Mouse (Mus musculus) MN1 (cell line): ENCODE measurements around the gene Pdap1.
"Not testable (repeated sequence)": the region's sequence is repeated elsewhere in the genome, so short reads cannot be mapped to it uniquely, and the experiment has no call there.

Experiments used
- DNase-seq: peaks from one replicate; pipeline ENCODE4 v3.0.0-alpha.2; 2016; ENCODE audit warnings: low spot score

The Pdap1 gene

GRCm38 (mm10) chr5:145118461-145118860, 21.6 kb downstream of the Pdap1 start:
- DNase-seq: no peak

GRCm38 (mm10) chr5:145118005-145118404, 22.0 kb downstream of the Pdap1 start:
- no peak for DNase-seq

DNA sequence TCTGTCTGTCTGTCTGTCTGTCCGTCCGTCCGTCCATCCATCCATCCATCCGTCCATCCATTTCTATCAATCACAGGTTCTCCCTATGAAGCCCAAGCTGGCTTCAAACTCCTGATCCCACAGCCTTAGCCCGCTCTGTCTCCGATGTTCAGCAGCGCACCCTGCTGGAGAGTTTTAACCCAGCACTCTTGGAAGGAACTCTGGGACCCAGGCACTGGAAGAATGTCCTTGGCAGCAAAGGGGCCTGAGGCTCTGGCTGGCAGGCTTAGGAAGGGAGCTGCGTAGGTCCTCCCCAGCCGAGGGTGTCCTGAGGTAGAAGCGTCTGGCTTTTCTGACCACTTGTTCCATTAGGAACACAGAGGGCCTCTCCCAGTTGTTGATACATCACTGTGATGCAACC, 23.1 kb downstream of the Pdap1 start:
- peak; percentile 51 for DNase-seq

GRCm38 (mm10) chr5:145116316-145116715, 23.7 kb downstream of the Pdap1 start:
- DNase-seq: no peak

DNA sequence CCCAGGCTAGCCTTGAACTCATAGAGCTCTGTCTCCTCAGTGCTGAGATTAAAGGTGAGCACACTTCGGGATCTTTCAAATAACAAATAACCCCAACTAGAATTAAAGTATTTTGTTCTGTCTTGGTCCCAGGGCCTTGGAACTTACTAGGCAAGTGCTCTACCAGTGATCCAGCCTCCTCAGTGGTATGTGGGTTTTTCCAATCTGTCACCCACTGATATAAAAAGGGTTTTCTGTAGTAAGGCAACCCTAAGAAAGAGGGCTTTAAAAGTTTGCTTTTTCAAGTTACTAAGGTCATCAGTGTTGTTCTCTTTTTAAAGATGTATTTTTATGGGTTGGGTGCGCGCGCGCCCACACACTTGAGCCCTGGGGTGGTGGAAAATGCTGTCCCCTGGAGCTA, 24.3 kb downstream of the Pdap1 start:
- DNase-seq: no peak

GRCm38 (mm10) chr5:145114606-145115473, 25.2 kb downstream of the Pdap1 start:
- DNase-seq: peak; percentile 65

GRCm38 (mm10) chr5:145114071-145114605, 25.9 kb downstream of the Pdap1 start, which contains the start of gene Arpc1b:
TSS of gene Arpc1b (plus strand) at chr5:145114215.
- DNase-seq: peak; percentile 77

- no peak for DNase-seq
Observed at GRCm38 (mm10) chr5:145113416-145113815, 26.6 kb downstream of the Pdap1 start.

DNA sequence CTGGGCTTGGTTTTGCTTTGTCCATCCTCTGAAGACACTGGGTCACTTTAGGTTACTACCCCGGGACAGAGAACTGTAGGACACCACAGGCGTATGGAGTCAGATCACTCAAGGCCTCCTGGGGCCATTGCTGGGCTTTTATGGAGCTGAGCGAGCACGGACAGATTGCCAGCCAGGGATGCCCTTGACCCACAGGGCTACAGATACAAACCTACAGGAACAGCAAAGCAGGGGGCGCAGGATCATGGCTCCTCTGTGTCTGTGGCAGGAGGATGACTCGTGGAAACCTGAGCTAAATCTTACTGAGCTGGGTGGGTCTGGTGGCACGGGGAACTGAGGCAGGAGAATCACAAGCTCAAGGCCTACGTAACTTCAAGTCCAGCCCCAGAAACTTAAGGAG, 27.5 kb downstream of the Pdap1 start:
- DNase-seq: no peak

DNA sequence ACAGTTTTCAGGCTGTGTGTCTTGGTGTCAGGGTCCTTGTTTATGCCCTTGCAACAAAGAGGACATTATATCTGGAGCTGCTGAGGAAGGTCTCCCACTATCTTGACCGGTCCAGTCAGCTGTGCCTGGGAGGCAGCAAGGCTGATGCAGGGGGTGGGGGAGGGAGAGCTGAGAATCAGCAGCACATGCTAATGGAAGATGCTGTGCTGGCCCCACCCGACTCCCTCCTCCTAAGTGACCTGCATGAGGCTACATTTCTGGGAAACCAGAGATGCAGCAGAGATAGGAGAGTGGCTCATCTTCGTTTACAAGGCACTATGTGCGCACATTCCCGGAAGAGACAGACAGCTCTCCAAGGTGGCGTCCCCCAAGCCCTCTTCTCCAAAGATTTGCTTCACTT, 29.6 kb downstream of the Pdap1 start:
- DNase-seq: peak; percentile 48

DNA sequence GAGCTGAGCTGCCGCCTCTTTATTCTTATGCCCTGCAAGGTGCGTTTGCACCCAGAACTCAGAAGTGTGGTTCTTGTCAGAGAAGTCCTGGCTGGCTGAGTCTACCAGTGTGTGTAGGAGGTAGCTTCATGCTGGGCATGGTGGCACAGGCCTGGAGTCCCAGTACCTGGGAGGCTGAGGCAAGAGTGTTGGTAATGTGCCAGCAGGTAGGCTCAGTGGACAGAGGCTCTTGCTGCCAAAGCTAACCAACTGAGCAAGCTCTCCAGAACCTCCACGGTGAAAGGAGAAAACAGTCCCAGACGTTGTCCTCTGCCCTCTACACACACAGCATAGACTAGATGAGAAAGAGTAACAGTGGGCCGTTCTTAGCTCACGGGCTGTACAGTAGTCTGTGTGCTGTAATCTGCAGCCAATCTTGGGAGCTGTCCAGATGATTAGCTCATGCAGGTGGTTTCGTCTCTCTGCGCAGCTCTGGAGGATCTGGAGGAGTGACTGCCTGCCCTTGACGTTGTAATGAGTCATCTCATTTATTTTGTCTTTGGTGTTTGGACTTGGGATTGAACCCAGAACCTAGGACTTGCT, 34.3 kb downstream of the Pdap1 start:
- peak; percentile 78 for DNase-seq

- no peak for DNase-seq
Observed at GRCm38 (mm10) chr5:145104328-145104727, 35.7 kb downstream of the Pdap1 start.

DNA sequence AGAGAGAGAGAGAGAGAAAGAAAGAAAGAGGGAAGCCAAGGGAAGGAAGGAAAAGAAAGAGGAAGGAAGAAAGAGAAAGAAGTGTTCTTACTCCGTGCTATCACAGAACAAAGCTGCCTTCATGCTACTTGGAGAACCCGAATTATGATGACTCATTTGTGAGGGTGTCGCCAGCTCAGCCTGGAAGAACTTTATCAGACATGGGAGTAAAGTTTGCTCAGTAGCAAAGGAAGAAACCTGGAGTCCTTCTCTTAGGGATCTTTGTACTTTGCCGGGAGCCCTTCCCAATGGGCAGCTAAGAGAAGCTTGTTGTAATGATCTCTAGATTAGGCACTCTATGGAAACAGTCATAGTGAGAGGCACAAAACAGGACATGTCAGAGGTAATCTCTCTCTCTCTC, 37.3 kb downstream of the Pdap1 start:
- no peak for DNase-seq

- DNase-seq: not testable (repeated sequence)
Observed at GRCm38 (mm10) chr5:145101451-145101850, 38.6 kb downstream of the Pdap1 start.

DNA sequence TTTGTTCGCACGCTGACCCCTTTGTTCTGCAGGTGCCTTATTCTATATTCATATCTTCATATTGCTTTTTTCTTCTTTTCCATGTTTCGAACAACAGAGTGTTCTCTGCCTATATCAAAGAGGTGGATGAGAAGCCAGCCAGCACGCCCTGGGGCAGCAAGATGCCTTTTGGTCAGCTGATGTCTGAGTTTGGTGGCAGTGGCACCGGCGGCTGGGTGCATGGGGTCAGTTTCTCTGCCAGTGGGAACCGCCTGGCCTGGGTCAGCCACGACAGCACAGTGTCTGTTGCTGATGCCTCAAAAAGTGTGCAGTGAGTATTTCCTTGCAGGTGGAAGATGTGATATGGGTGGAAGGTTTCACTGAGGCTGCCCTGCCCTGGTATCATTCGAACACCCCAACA, 39.1 kb downstream of the Pdap1 start:
- DNase-seq: no peak

GRCm38 (mm10) chr5:145098340-145098821, 41.7 kb downstream of the Pdap1 start:
- no peak for DNase-seq

DNA sequence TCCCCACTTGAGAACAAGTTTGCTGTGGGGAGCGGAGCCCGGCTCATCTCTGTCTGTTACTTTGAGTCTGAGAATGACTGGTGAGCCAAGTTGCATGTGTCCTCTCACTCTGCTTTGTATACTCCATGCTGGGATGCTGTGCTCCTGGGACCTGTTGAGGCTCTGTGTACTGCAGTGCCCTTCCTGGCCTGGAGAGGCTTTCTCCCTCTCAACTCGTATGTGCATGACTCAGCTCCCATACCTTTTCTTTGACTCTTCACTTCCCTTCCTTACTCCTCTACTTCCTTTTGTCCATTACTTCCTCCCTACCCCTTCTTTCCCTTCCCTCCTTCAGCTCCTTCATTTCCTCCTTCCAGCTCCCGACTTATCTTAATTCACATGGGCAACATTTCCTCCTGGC, 43.8 kb downstream of the Pdap1 start:
- DNase-seq: no peak

GRCm38 (mm10) chr5:145089878-145090277, 50.2 kb downstream of the Pdap1 start:
- DNase-seq: no peak

GRCm38 (mm10) chr5:145088186-145088585, 51.9 kb downstream of the Pdap1 start:
- DNase-seq: no peak

GRCm38 (mm10) chr5:145084822-145085221, 55.2 kb downstream of the Pdap1 start:
- DNase-seq: peak; percentile 21

DNA sequence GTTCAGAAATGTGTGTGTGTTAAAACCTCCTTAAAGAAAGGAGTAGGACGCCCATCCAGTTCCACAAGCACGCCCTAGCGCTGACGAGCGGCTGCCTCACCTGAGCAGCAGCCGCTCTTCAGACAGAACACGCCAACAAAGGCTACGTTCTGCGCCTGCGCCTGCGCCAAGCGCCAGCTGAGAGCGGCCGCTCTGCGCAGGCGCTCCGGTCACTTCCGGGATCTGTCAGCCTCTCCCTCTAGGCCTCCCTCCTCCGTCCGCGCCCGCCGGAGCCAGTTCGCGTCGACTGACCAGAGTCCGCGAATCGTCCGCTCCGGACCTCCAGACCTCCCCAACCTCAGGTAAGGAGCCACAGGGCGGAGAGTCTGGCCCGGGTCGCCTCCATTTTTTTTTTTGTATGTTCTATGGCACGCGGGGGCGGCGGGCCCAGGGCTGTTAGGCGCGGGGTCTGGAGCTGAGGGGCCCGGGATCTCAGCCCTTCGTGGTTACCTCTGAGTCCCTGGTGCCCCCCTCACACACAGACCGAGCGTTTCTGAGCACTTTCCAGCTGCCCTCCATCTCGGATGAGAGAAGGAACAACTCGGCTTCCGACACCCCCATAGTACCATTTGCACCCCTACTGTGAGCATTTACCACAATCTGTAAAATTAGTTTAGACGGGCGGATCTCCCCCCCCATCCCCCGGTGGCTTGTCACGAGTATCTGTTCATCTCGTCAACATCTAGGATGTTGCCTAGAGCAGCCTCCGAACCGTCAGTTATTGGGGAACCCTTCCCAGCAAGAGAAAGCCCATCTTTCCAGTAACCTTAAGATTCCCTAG, 56.2 kb downstream of the Pdap1 start, which contains the start of the genes Arpc1a and Kpna7:
Gene Arpc1a (plus strand): TSS at position 199 of the 820 bp plus-strand sequence.
Gene Kpna7 (minus strand): TSS at position 399 of the 820 bp plus-strand sequence.
- peak; percentile 98 for DNase-seq

- not testable (repeated sequence) for DNase-seq
Observed at GRCm38 (mm10) chr5:145083201-145083600, 56.8 kb downstream of the Pdap1 start.
